Mouse (Mus musculus): ENCODE measurements at regions not wholly inside any gene's neighbourhood (a gene's known extent, or its start where the extent isn't known, plus 50 kb on each side); places are given as distances from the start of the nearest gene placed in this dataset.
"Not testable (repeated sequence)": the region's sequence is repeated elsewhere in the genome, so short reads cannot be mapped to it uniquely, and the experiment has no call there.

GRCm38 (mm10) chr9:11328900-11329299 is 424.3 kb upstream of the Cntn5 start:
- Histone ChIP-seq H3K4me3 (no peak overlapping the region), H3K27ac (no peak overlapping the region)
- TF ChIP-seq CTCF (IDR thresholded peaks at IDR 0.05): no peak
- DNase-seq (ENCODE audit: extremely low spot score in 1 of 2, low spot score in 2 of 2): no peak
- intact Hi-C loops (cut with DNase I): no loop called here

- intact Hi-C loops (cut with DNase I): no loop called here
- Histone ChIP-seq H3K4me3 (no peak overlapping the region), H3K27ac (no peak overlapping the region)
- DNase-seq (ENCODE audit: extremely low spot score in 1 of 2, low spot score in 2 of 2): no peak
- no peak for TF ChIP-seq CTCF (IDR thresholded peaks at IDR 0.05)
These were observed 412.6 kb upstream of the Cntn5 start for GRCm38 (mm10) chr9:11317221-11317620.

DNA sequence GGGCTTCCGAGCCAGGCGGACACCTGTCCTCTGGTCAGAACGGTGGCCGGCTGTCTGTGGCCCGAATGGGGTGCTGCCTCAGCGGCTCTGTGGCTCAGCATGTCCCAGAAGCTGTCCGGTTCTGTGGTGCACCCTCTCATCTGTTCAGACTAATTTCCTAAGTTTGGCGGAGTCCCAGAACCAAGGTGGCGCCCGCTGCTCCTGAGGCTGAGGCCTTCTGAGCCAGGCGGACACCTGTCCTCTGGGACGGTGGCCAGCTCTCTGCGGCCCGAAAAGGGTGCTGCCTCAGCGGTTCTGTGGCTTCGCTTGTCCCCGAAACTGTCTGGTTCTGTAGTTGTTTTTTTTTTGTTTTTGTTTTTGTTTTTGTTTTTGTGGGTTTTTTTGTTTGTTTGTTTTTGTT is 392.5 kb upstream of the Cntn5 start:
- intact Hi-C loops (cut with DNase I): not testable (repeated sequence)

DNA sequence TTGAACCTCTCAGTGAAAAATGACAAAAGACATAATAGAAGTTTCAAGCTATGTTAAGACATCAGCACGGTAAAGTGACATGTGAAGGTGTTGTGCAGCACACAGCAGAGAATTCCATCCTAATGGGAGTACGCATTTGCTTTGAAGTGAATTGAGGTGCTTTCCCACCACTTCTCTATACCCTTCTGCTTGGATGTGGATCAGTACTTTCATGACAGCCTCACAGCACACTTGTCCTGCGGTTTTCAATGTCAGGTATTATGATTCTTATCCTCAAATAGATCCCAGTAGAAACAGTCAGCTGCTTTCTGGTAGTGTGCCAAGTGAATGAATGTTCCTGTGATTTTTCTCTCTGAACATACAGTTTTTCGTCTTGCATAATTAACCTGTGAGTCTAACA is 380.6 kb upstream of the Cntn5 start:
- no peak for DNase-seq (ENCODE audit: extremely low spot score in 1 of 2, low spot score in 2 of 2)
- Histone ChIP-seq H3K27ac (no peak overlapping the region), H3K4me3 (no peak overlapping the region)
- no peak for TF ChIP-seq CTCF (IDR thresholded peaks at IDR 0.05)
- intact Hi-C loops (cut with DNase I): no loop called here

More for the DNA sequence above, 392.5 kb upstream of the Cntn5 start:
- DNase-seq (ENCODE audit: extremely low spot score in 1 of 2, low spot score in 2 of 2); H3K27ac ChIP-seq; H3K4me3 ChIP-seq: not testable (repeated sequence)

GRCm38 (mm10) chr9:11284549-11284948 is 380.0 kb upstream of the Cntn5 start:
- intact Hi-C loops (cut with DNase I): no loop called here
- no peak overlapping the region for H3K4me3 ChIP-seq
- no peak for TF ChIP-seq CTCF (IDR thresholded peaks at IDR 0.05)
- no peak for DNase-seq (ENCODE audit: extremely low spot score in 1 of 2, low spot score in 2 of 2)
- H3K27ac ChIP-seq: no peak overlapping the region

- intact Hi-C loops (cut with DNase I): no loop called here
- no peak for DNase-seq (ENCODE audit: extremely low spot score in 1 of 2, low spot score in 2 of 2)
- TF ChIP-seq CTCF (IDR thresholded peaks at IDR 0.05): no peak
- Histone ChIP-seq H3K27ac (no peak overlapping the region), H3K4me3 (no peak overlapping the region)
These were observed 375.0 kb upstream of the Cntn5 start for GRCm38 (mm10) chr9:11279409-11280127.

DNA sequence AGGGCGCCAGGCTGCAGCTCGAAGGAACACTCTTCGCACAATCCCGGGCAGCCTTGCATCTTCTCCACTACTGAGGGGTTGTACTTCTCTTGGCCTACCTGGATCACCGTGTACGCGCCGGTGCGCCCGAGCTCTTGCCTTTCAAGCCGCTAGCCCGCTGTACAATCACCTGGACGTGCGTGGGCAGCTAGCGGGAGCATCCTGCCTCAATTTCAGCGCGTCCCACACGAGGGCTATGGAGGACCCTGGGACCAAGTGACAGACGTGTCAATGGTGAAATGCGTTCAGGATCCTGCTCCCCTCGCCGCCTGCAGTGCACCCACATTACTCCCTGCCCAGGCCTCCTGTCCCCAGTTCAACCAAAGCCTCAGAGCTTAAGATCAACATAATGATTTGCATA is 373.2 kb upstream of the Cntn5 start:
- intact Hi-C loops (cut with DNase I): no loop called here
- Histone ChIP-seq H3K4me3 (no peak overlapping the region), H3K27ac (no peak overlapping the region)
- no peak for DNase-seq (ENCODE audit: extremely low spot score in 1 of 2, low spot score in 2 of 2)
- TF ChIP-seq CTCF (IDR thresholded peaks at IDR 0.05): no peak

- intact Hi-C loops (cut with DNase I): no loop called here
These were observed 372.4 kb upstream of the Cntn5 start for GRCm38 (mm10) chr9:11276966-11277365.

DNA sequence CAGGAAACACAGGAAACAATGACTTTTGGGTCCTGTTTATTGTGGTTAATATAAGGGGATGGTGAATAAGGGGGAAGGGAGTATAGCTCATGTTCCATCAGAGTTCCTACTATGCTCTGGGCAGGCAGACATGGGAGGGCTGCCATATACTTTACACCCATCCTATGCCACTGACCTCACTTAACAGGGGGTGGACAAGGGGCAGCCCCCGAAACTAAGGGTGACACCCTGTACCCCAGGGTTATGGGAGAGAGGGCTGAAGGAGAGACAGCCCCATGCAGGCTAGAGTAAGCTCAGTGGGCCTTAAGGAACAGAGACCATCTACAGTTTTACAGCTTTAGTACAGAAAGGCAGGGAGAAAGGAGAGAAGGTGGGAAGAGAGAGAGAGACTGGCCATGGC is 352.3 kb upstream of the Cntn5 start:
- intact Hi-C loops (cut with DNase I): no loop called here

More at GRCm38 (mm10) chr9:11276966-11277365, 372.4 kb upstream of the Cntn5 start:
- Histone ChIP-seq H3K27ac (no peak overlapping the region), H3K4me3 (no peak overlapping the region)
- no peak for TF ChIP-seq CTCF (IDR thresholded peaks at IDR 0.05)
- no peak for DNase-seq (ENCODE audit: extremely low spot score in 1 of 2, low spot score in 2 of 2)

GRCm38 (mm10) chr9:11206829-11207228 is 302.3 kb upstream of the Cntn5 start:
- TF ChIP-seq CTCF (IDR thresholded peaks at IDR 0.05): no peak
- Histone ChIP-seq H3K27ac (no peak overlapping the region), H3K4me3 (no peak overlapping the region)
- intact Hi-C loops (cut with DNase I): no loop called here
- DNase-seq (ENCODE audit: extremely low spot score in 1 of 2, low spot score in 2 of 2): peak; percentile 10 to 25

More for the DNA sequence above, 352.3 kb upstream of the Cntn5 start:
- Histone ChIP-seq H3K27ac (no peak overlapping the region), H3K4me3 (no peak overlapping the region)
- no peak for DNase-seq (ENCODE audit: extremely low spot score in 1 of 2, low spot score in 2 of 2)
- TF ChIP-seq CTCF (IDR thresholded peaks at IDR 0.05): no peak

DNA sequence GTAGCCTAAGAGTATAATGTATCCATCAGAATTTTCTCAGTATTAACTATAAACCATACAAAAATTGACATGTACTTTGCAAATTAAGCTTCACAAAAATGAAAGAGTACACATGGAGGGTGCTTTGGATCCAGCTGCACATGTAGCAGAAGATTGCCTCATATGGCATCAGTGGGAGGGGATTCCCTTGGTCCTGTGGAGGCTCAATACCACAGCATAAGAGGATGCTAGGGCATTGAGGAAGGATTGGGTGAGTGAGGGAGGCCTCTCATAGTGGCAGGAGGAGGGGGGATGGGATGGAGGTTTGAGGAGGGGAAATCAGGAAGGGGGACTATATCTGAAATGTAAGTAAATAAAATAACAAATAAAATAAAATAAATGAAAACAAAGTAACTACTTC is 301.7 kb upstream of the Cntn5 start:
- TF ChIP-seq CTCF (IDR thresholded peaks at IDR 0.05): no peak
- Histone ChIP-seq H3K27ac (no peak overlapping the region), H3K4me3 (no peak overlapping the region)
- intact Hi-C loops (cut with DNase I): no loop called here
- no peak for DNase-seq (ENCODE audit: extremely low spot score in 1 of 2, low spot score in 2 of 2)

GRCm38 (mm10) chr9:11192183-11192582 is 287.6 kb upstream of the Cntn5 start:
- intact Hi-C loops (cut with DNase I): no loop called here
- no peak overlapping the region for H3K4me3 ChIP-seq
- H3K27ac ChIP-seq: no peak overlapping the region
- no peak for TF ChIP-seq CTCF (IDR thresholded peaks at IDR 0.05)
- DNase-seq (ENCODE audit: extremely low spot score in 1 of 2, low spot score in 2 of 2): no peak

GRCm38 (mm10) chr9:11145799-11146198 is 241.2 kb upstream of the Cntn5 start:
- H3K27ac ChIP-seq: no peak overlapping the region
- DNase-seq (ENCODE audit: extremely low spot score in 1 of 2, low spot score in 2 of 2): no peak
- no peak for TF ChIP-seq CTCF (IDR thresholded peaks at IDR 0.05)
- intact Hi-C loops (cut with DNase I): no loop called here
- H3K4me3 ChIP-seq: no peak overlapping the region
